Mouse (Mus musculus) stomach, embryonic 16.5 days (tissue): ENCODE data around the gene Sema4d. TPM values are rescaled to one million over a fixed set of nuclear protein-coding genes. Genes with fewer than 3 reads are reported as not detected.

Source experiments
- ATAC-seq: fragments of 200-750 bp; cut with Nextera tagmentation; 2 replicates; pipeline ENCODE4 v1.8.0; 2017; ENCODE audit warnings: moderate number of reproducible peaks, moderate TSS enrichment; ENCODE audit not compliant: insufficient read depth, low FRiP score
- H3K27ac ChIP-seq: fragments of 300-500 bp; sonication (generic); 2 replicates; pipeline ENCODE4 v1.5.1; 2014; ENCODE audit warnings: low read length
- H3K27me3 ChIP-seq: fragments of 300-500 bp; sonication (generic); 2 replicates; pipeline ENCODE4 v1.6.1; 2014; ENCODE audit warnings: low read length, control low read depth, mixed read lengths; ENCODE audit not compliant: control insufficient read depth, insufficient read depth
- H3K36me3 ChIP-seq: fragments of 300-500 bp; sonication (generic); 2 replicates; pipeline ENCODE4 v1.6.1; 2014; ENCODE audit warnings: low read length; ENCODE audit not compliant: control insufficient read depth, insufficient read depth
- H3K4me1 ChIP-seq: fragments of 300-500 bp; sonication (generic); 2 replicates; pipeline ENCODE4 v1.6.1; 2014; ENCODE audit warnings: low read length, control low read depth, mixed read lengths; ENCODE audit not compliant: control insufficient read depth, insufficient read depth
- H3K4me2 ChIP-seq: fragments of 300-500 bp; sonication (generic); 2 replicates; pipeline ENCODE4 v1.6.1; 2014; ENCODE audit warnings: low read depth, low read length, mixed read lengths
- H3K4me3 ChIP-seq: fragments of 300-500 bp; sonication (generic); replicated peaks from 2 replicates; pipeline ENCODE4 v1.5.1; 2014; ENCODE audit warnings: mild to moderate bottlenecking, low read length
- H3K9ac ChIP-seq: fragments of 300-500 bp; sonication (generic); 2 replicates; pipeline ENCODE4 v1.6.1; 2014; ENCODE audit warnings: low read length
- H3K9me3 ChIP-seq: fragments of 300-500 bp; sonication (generic); replicated peaks from 2 replicates; pipeline ENCODE4 v1.6.1; 2016; ENCODE audit warnings: low read length, control low read depth; ENCODE audit not compliant: control insufficient read depth
- WGBS: fragments of 180-500 bp; shearing (Covaris S2); extraction: QIAGEN DNeasy Blood & Tissue Kit; methylation state at CpG from one replicate; pipeline ENCODE4 v1.1.7; 2014; 5-methylcytosine and 5-hydroxymethylcytosine counted together
- polyA plus RNA-seq: library from polyadenylated mRNA; unstranded; fragments of >200 nt; fragmentation: Nextera tagmentation; extraction: Ambion mirVana; gene quantifications from 2 replicates; pipeline ENCODE4 v1.2.1, GENCODE M21; 2015

Sema4d gene
- polyA plus RNA-seq, 1 experiment from 2014 or later = 11.5 TPM

DNA sequence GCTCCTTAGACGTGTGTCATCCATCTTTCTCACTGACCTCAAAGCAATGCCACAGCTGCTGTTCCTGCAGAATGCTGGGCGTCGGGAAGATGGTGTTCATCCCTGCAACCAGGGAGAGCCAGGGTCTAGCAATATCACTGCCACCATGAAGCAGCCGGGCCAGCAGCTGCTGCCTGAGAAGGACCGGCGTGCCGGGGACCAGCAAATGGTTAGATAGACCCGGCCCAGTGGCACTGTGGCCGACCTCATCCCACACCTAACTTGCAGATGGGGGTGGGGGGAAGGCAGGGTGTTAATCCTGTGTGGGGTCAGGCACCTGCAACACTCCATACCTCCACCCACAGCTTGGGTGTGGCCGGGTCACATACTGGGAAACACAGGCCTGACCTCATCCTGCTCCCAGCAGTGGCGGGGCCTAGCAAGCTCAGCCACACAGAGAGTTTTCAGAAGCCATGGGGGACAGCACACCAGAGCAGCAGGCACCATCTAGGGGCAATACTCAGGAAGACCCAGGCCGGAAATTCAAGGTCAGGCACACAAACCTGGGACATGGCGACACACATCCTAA lies 38.9 kb downstream of the Sema4d start:
- H3K4me2 ChIP-seq = no peak overlapping the region
- H3K4me1 ChIP-seq = peaks cover 23% of the 10 kb centered on the region
- H3K4me3 ChIP-seq = no peak overlapping the region
- no peaks in the 10 kb centered on the region for H3K9me3 ChIP-seq
- 51% methylated on average over 13 of the region's 13 CpGs for WGBS
- peak overlapping the region; percentile 16; the same call in 1 of the 2 replicates for H3K9ac ChIP-seq
- H3K27ac ChIP-seq = peak overlapping the region; percentile 59
- no peaks in the 10 kb centered on the region for H3K36me3 ChIP-seq
- ATAC-seq = peak; percentile 59; the same call in 1 of the 2 replicates
- H3K27me3 ChIP-seq = no peaks in the 10 kb centered on the region

DNA sequence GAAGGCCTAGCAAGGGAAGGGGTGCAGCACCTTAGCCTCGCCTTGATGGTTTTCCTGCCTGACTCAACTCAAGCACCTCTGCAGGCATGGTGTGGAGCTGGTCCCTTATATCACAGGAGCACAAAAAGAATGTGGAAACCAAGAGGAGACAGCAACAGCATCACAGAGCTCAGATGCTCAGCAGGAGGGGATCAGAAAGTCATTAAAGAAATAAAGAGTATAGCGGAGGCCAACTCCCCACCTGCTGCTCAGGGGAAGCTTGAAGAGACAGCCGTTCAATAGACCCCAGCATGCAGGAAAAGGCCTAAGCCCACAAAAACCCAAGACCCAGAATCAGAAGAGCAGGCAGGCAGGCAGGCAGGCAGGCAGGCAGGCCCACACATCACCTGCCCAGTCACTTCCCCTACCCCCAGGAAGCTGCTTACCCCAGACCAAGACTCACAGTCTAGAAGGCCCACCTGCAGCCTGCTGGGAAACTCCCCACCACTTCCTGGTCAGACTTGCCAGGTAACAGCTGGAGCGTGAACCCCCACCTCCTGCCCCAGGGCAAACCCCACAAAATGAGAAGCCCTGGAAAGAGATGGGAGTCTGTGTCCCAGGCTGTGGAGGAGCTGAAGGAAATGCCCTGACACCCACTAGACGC lies 39.6 kb downstream of the Sema4d start:
- no peaks in the 10 kb centered on the region for H3K9me3 ChIP-seq
- peaks cover 25% of the 10 kb centered on the region for H3K4me1 ChIP-seq
- H3K9ac ChIP-seq = no peak overlapping the region; the same call in 1 of the 2 replicates
- WGBS = 58% methylated on average over 5 of the region's 5 CpGs
- H3K27me3 ChIP-seq = no peaks in the 10 kb centered on the region
- H3K4me3 ChIP-seq = no peak overlapping the region
- H3K4me2 ChIP-seq = no peak overlapping the region
- no peaks in the 10 kb centered on the region for H3K36me3 ChIP-seq
- H3K27ac ChIP-seq = peak overlapping the region; percentile 59; the same call in 1 of the 2 replicates
- ATAC-seq = no peak

- no peak for ATAC-seq
These were observed 40.4 kb downstream of the Sema4d start for GRCm38 (mm10) chr13:51753168-51753465.

GRCm38 (mm10) chr13:51752346-51753167 lies 41.0 kb downstream of the Sema4d start:
- H3K4me1 ChIP-seq = peaks cover 37% of the 10 kb centered on the region
- H3K9ac ChIP-seq = no peak overlapping the region; the same call in 1 of the 2 replicates
- WGBS = 64% methylated on average over 15 of the region's 15 CpGs
- no peaks in the 10 kb centered on the region for H3K36me3 ChIP-seq
- H3K4me2 ChIP-seq = no peak overlapping the region
- H3K27ac ChIP-seq = no peak overlapping the region
- H3K27me3 ChIP-seq = no peaks in the 10 kb centered on the region
- no peaks in the 10 kb centered on the region for H3K9me3 ChIP-seq
- H3K4me3 ChIP-seq = no peak overlapping the region
- no peak for ATAC-seq

More at GRCm38 (mm10) chr13:51753168-51753465, 40.4 kb downstream of the Sema4d start:
- WGBS = 51% methylated on average over 6 of the region's 6 CpGs
- peaks cover 33% of the 10 kb centered on the region for H3K4me1 ChIP-seq
- H3K9me3 ChIP-seq = no peaks in the 10 kb centered on the region
- H3K4me2 ChIP-seq = no peak overlapping the region
- H3K4me3 ChIP-seq = no peak overlapping the region
- H3K36me3 ChIP-seq = no peaks in the 10 kb centered on the region
- no peak overlapping the region; the same call in 1 of the 2 replicates for H3K9ac ChIP-seq
- no peaks in the 10 kb centered on the region for H3K27me3 ChIP-seq
- no peak overlapping the region for H3K27ac ChIP-seq

- Histone ChIP-seq H3K27ac (no peak overlapping the region), H3K36me3 (no peaks in the 10 kb centered on the region), H3K4me3 (no peak overlapping the region), H3K4me1 (peaks cover 28% of the 10 kb centered on the region), H3K4me2 (no peak overlapping the region), H3K9me3 (no peaks in the 10 kb centered on the region), H3K27me3 (no peaks in the 10 kb centered on the region), H3K9ac (no peak overlapping the region)
- 67% methylated on average over 14 of the region's 14 CpGs for WGBS
- ATAC-seq = no peak
These were observed 43.8 kb downstream of the Sema4d start for GRCm38 (mm10) chr13:51749578-51750345.

- ATAC-seq = peak; percentile 72
- 40% methylated on average over 12 of the region's 12 CpGs for WGBS
- peak overlapping the region; percentile 60 for H3K27ac ChIP-seq
These were observed 45.5 kb downstream of the Sema4d start for GRCm38 (mm10) chr13:51748009-51748552.

DNA sequence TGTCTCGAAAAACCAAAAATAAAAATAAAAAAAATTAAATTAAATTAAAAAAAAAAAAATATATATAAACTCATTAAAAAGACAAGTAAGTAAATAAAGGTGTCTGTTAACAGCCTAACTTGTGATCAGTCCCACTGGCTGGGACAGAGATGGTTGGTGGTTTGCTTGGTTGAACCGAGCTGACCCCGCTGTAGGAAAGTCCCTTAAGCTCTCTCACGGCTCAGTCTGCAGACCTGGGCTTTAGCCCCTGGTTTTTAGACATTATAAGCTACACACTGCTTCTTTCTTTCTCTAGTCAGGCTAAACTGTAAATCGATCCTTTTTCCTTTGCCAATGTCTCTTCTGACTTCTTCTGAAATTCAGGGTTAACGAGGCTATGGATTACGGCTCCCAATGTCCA lies 46.5 kb downstream of the Sema4d start:
- ATAC-seq = no peak
- no peak overlapping the region for H3K9ac ChIP-seq
- H3K27me3 ChIP-seq = no peaks in the 10 kb centered on the region
- peaks cover 14% of the 10 kb centered on the region for H3K4me1 ChIP-seq
- no peak overlapping the region for H3K4me3 ChIP-seq
- H3K4me2 ChIP-seq = no peak overlapping the region
- H3K27ac ChIP-seq = no peak overlapping the region
- H3K36me3 ChIP-seq = no peaks in the 10 kb centered on the region
- no peaks in the 10 kb centered on the region for H3K9me3 ChIP-seq
- 86% methylated on average over 7 of the region's 7 CpGs for WGBS

More at GRCm38 (mm10) chr13:51748009-51748552, 45.5 kb downstream of the Sema4d start:
- Histone ChIP-seq H3K9ac (peak overlapping the region; percentile 46), H3K4me2 (no peak overlapping the region), H3K36me3 (no peaks in the 10 kb centered on the region), H3K9me3 (no peaks in the 10 kb centered on the region), H3K4me1 (peaks cover 19% of the 10 kb centered on the region), H3K4me3 (no peak overlapping the region), H3K27me3 (no peaks in the 10 kb centered on the region)

- H3K36me3 ChIP-seq = no peaks in the 10 kb centered on the region
- no peak for ATAC-seq
- H3K4me1 ChIP-seq = peaks cover 14% of the 10 kb centered on the region
- H3K9me3 ChIP-seq = no peaks in the 10 kb centered on the region
- no peak overlapping the region for H3K9ac ChIP-seq
- H3K27ac ChIP-seq = no peak overlapping the region
- H3K4me3 ChIP-seq = no peak overlapping the region
- no peak overlapping the region for H3K4me2 ChIP-seq
- H3K27me3 ChIP-seq = no peaks in the 10 kb centered on the region
- WGBS = 27% methylated on average over 5 of the region's 5 CpGs
These were observed 47.7 kb downstream of the Sema4d start for GRCm38 (mm10) chr13:51745862-51746261.
